Mouse (Mus musculus): ENCODE results near the gene Wbp2.

- TF ChIP-seq POLR2A (IDR thresholded peaks at IDR 0.05; ENCODE audit: borderline replicate concordance, extremely low read depth, low read depth, low read length) (no peak), CTCF (IDR thresholded peaks at IDR 0.05; ENCODE audit: insufficient read depth, low read length) (no peak)
These were observed 17.3 kb upstream of the Wbp2 start for GRCm38 (mm10) chr11:116104006-116104646.
